Mouse (Mus musculus) Patski (cell line): ENCODE measurements around the gene Hrk. TPM values are rescaled to one million over a fixed set of nuclear protein-coding genes. Genes with fewer than 3 reads are reported as not detected.

Experiments
- ATAC-seq: fragments of 100-300 bp; one replicate; pipeline ENCODE4 v1.8.0; 2021
- CTCF ChIA-PET: fragments of 350-600 bp; sonication (Branson Sonifier 250); formaldehyde crosslinking; loops from one replicate; lab custom pipeline; 2022; ENCODE audit warnings: inconsistent platforms; lab: Charles Lee
- POLR2A ChIA-PET: fragments of 350-600 bp; sonication (Branson Sonifier 250); formaldehyde crosslinking; loops from one replicate; lab custom pipeline; 2022; ENCODE audit warnings: antibody characterized with exemption, inconsistent platforms; lab: Charles Lee
- DNase-seq: peaks from one replicate; pipeline ENCODE4 v3.0.0-alpha.2; 2011; ENCODE audit warnings: low read depth, low spot score
- H3K27me3 ChIP-seq: fragments of 371-371 bp; one replicate; pipeline ENCODE4 v1.5.1; 2021
- CTCF ChIP-seq: fragments of 100-300 bp; IDR thresholded peaks from one replicate; pipeline ENCODE4 v1.5.1; 2021
- in situ Hi-C: fragments of 300-500 bp; cut with MboI; formaldehyde crosslinking; loops from 3 replicates; pipeline ENCODE4 v1.11.1; 2018; ENCODE audit warnings: low pct_unique_long_range_greater_than_20kb, mixed read lengths
- polyA plus RNA-seq: library from polyadenylated mRNA; unstranded; gene quantifications from one replicate; pipeline ENCODE4 v1.2.3, GENCODE M21; 2021

Hrk gene
- polyA plus RNA-seq, 1 experiment from 2014 or later = 0.14 TPM

DNA sequence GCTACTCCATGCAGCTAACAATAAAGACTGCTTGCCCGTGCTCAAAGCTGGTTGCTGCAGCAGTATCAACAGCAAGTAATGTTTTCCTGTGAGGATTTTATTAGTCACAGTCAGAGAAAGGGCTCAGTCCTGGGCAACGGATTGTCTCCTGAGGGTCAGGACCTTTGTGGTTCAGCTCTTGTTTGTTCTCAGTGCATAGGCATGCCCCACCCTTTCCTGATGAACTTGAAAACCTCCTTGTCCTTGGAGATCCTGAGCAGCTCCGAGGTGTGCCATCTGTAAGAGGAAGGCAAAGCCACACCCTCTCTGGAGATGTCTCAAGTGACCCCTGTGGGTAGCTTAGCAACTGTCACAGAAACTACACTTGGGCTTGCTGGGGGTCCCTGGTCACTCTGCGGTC, 3.8 kb upstream of the Hrk start:
- peaks cover 9% of the 10 kb centered on the region for H3K27me3 ChIP-seq
- ChIA-PET POLR2A (interaction anchor here (0.6 kb wide), 1 partner anchor 991 kb away, joined by 3 read pairs; no protein-coding TSS in a partner anchor), CTCF (no interaction called here)
- peak; percentile 19 for ATAC-seq
- no peak for DNase-seq
- in situ Hi-C loops = no loop called here
- no peak for TF ChIP-seq CTCF

DNA sequence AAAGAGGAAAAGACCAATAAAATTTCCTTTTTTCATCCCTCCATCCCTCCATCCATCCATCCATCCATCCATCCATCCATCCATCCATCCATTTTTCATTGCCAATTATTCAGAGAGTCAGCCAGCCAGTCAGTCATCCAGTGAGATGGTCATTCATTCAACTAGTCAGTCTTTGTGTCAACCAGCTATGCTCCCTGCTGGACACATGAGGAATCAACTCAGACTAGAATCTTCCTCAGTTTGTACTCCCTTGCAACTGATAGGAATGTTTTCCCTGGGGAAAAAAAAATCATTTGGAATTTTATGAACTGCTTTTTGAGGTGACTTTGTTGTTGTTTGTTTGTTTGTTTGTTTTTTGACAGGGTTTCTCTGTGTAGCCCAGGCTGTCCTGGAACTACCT, 1.0 kb downstream of the Hrk start:
- ATAC-seq (no peak), DNase-seq (no peak)
- ChIA-PET POLR2A (no interaction called here), CTCF (interaction anchor here (1.0 kb wide), 1 partner anchor 19 kb away, joined by 3 read pairs; no protein-coding TSS in a partner anchor)
- in situ Hi-C loops = no loop called here
- TF ChIP-seq CTCF = no peak
- peaks cover 40% of the 10 kb centered on the region for H3K27me3 ChIP-seq

DNA sequence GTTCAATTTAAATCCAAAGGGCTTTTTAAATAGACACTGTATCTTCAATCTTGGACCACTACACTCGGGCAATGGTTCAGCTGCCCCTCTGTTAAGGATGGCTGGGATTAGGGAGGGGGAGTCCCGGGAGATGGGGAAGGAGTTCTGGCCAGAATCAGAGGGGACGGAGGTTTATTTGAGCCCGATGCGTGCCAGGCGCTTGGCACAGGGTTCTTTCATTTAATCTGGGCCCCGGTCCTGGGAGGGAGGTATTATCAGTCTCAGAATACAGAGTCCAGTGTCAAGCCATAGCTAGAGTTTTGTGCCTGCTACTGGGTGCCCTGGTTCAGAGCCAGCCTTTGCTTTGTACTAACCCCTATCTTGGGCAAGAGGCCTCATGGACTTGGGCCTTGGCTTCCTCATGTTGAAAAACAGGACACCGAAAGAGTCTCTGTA, 3.1 kb downstream of the Hrk start:
- CTCF ChIA-PET = no interaction called here
- ATAC-seq = no peak
- POLR2A ChIA-PET = no interaction called here
- peaks cover 52% of the 10 kb centered on the region for H3K27me3 ChIP-seq
- no peak for TF ChIP-seq CTCF
- in situ Hi-C loops = no loop called here
- no peak for DNase-seq

DNA sequence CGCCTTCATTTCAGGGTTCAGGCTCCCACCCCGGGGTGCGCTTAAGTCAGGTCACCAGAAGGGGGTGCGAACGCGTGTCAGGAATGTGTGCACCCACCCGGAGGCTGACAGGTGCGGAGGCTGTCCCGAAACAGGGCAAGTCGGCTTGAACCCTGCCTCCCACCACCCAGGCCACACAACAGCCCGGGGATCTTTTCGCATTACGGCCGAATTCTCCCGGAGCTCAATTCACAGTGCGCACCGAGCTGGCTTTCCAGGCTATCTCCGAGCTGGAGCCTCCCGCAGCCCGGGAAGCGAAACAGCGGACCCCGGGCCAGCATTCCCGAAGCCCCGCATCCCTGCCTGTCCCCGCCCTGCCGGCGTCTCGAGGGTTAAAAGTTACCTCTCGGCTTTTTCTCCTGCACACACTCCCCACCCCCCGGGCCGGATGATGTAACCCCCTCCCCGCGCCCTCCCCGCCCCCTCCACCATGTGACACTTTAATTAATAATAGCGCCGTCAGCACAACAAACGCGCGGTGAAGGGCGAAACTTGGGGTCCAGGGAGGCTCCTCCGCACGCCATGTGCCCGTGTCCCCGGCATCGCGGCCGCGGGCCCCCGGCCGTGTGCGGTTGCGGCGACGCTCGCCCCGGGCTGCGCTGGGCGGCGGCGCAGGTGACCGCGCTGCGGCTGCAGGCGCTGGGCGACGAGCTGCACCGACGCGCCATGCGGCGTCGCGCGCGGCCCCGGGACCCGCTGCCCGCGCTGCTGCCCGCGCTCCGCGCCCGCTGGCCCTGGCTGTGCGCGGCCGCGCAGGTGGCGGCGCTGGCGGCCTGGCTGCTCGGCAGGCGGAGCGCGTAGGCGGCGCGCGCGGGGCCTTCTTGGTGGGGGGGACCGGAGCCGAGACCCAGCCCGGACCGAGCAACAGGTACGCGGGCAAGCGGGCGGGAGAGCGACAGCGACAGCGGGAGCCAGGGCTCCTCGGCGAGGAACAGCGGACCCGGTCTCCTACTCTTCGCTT, 5.1 kb downstream of the Hrk start:
- ATAC-seq = peak; percentile 32
- peaks cover 62% of the 10 kb centered on the region for H3K27me3 ChIP-seq
- in situ Hi-C loops = no loop called here
- TF ChIP-seq CTCF = no peak
- DNase-seq = no peak
- POLR2A ChIA-PET = no interaction called here
- CTCF ChIA-PET = no interaction called here

DNA sequence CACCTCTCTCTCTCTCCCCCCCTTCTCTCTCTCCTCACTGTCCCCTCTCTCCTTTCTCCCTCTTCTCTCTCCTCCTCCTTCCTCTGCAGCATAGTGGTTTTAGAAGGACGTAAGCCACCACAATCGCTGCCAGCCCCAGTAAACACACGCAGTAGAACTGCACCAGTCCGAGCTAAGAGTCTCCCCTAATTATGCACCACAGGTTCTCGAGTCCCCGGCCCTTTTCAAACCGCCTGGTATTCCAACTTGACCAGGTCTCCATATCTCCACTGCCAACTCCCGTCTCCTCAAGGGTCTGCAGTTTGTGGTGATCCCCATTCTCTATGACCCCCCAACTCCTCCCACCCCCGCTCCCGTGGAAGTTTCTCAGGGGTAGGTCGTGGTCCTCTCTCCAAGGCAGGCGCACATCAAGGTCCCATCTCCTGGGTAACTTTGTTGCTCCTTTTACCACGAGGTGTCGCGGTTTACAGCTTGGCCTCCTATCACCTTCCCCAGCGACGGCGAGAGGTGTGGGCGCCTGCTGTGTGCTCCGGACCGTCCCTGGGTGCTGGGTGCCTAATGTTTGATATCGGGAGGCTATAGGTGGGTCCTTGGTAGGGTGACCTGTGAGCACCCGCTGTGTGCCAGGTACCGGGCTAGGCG, 6.6 kb downstream of the Hrk start:
- ChIA-PET POLR2A (no interaction called here), CTCF (no interaction called here)
- DNase-seq = no peak
- H3K27me3 ChIP-seq = peaks cover 61% of the 10 kb centered on the region
- in situ Hi-C loops = no loop called here
- ATAC-seq = peak; percentile 24
- TF ChIP-seq CTCF = peak; percentile 55

DNA sequence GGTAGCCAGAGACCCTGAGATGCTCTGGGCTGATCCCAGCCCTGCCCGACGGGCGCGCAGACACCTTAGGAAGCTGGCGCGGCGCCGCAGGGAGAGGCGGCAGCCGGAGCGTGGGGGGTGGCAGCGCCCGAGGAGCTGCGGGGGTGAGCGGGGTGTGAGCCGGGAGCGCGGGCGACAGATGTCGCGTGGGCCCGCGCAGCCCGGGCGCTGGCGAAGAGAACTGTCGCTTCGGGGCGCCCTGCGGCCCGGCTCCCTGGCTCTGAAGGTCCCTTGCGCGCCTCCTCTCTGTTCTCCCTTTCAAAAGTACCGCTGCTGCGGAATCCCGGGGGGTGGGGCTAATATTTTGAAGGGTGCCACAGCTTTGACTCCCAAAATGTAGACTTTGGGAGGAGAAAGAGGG, 7.2 kb downstream of the Hrk start:
- in situ Hi-C loops = no loop called here
- ATAC-seq (no peak), DNase-seq (no peak)
- ChIA-PET POLR2A (no interaction called here), CTCF (no interaction called here)
- TF ChIP-seq CTCF = no peak
- peaks cover 58% of the 10 kb centered on the region for H3K27me3 ChIP-seq

DNA sequence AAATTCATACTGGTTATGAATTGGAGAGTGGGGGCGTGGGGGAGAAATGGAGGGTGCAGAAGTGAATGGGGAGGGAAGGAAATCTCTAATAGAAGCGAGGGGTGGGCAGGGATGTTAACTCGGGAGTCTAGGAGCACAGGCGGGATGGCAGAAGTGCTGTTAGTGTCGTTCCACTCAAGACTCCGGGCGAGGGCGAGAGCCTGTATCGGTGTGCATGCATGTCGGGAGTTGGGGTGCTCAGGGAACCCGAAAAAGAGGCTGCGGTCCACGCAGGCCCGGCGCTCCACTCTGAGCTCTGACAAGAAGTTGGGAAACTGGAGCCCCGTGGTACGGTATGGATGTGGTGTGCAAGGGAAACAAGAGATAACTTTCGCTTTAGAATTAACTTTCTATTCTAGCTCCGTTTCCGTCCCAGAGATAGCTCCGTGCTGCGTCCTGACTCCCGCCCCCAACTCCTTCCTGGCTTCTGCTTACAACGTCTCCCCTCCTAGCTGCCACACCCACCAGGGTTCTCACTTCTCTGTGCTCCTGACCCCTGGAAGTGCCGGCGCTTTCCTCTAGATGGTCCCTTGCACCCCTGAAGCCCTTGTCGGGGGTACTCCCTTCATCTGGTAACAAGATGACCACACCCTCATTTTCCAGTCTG, 7.8 kb downstream of the Hrk start:
- DNase-seq (no peak), ATAC-seq (no peak)
- POLR2A ChIA-PET = no interaction called here

DNA sequence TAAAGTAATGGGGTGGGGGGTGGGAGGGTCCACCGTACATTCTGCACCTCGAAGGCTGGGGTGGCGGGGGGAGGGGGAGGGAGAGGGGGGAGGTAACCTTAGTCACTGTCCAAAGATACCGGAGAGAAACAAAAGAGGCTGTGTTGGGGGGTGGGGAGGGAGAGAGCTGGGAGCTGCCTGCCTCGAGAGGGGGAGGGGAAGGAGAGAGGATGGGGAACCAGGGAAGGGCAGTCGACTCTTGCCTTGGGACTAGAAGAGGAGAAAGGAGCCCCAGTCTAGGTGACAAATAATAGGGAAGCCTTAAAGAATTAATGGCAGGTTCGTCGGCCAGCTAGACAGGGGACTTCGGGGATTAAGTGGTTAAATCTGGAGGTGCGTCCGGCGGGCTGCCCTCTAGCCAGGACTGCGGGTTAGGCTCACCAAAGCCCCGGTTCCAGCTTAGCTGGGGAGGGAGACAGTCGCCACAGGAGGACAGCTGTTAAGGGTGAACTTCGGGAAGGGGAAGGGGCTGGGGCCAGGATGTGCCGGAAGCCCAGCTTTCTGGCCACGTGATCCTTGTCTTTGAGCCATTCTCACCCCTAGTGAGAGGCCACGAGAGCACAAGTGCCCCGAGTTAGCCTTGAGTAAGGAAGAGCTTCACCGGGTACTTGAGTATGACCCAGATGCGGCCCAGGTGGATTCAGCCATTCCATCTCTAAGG, 10.0 kb downstream of the Hrk start:
- DNase-seq = no peak
- ATAC-seq = no peak
- no peak for TF ChIP-seq CTCF
- in situ Hi-C loops = no loop called here
- POLR2A ChIA-PET = interaction anchor here (0.6 kb wide), 1 partner anchor 1505 kb away, joined by 5 read pairs; no protein-coding TSS in a partner anchor
- CTCF ChIA-PET = no interaction called here
- H3K27me3 ChIP-seq = peaks cover 35% of the 10 kb centered on the region

More for the DNA sequence above, 7.8 kb downstream of the Hrk start:
- H3K27me3 ChIP-seq = peaks cover 55% of the 10 kb centered on the region
- in situ Hi-C loops = no loop called here
- CTCF ChIA-PET = no interaction called here
- no peak for TF ChIP-seq CTCF

DNA sequence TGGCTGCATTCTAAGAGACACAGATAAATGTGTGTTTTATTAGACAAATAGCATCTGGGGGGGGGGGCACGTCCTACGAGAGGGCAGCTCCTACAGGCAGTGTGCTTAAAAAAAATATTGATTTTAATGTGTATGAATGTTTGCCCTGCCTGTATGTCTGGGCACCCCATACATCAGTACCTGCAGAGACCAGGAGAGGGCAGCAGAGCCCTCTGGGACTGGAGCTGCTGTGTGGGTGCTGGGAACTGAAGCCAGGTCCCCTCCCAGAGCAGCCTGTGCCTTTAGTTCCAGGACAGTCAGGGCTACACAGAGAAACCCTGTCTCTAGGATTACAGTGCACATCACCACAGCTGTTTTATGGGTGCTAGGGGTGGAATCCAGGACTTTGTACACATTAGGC, 10.7 kb downstream of the Hrk start:
- H3K27me3 ChIP-seq = peaks cover 32% of the 10 kb centered on the region
- no peak for DNase-seq
- TF ChIP-seq CTCF = no peak
- ChIA-PET CTCF (no interaction called here), POLR2A (no interaction called here)
- no peak for ATAC-seq
- in situ Hi-C loops = no loop called here

DNA sequence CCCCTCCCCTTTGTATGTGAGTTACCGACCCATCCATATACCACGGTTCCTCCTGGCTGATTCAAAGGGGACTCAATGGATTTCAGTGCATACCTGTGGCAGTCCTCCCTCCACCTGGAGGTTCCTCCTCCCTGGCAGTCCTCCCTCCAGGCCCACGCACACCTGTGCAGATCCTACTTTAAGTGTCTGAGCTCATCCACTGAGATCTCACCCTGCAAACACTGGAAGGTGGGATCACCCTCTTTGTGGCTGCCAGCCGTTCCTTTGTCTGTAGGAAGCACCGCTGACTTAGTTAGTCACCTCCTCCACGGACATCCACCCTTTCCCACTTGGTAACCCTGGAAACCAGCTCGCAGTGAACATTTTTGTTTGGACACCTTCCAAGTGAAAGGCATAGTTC, 13.2 kb downstream of the Hrk start:
- no peak for TF ChIP-seq CTCF
- DNase-seq (no peak), ATAC-seq (no peak)
- in situ Hi-C loops = no loop called here
- ChIA-PET POLR2A (no interaction called here), CTCF (no interaction called here)
- H3K27me3 ChIP-seq = peaks cover 13% of the 10 kb centered on the region
